Comparison of ENCODE assay signal across 24 mouse cellular contexts in genomic region chr10:21401259-21401658, GRCm38 (mm10). TPM values are rescaled to one million over a fixed set of nuclear protein-coding genes. Genes with fewer than 3 reads are reported as not detected.
DNase-seq lines count a peak whose midpoint lies in the region; ATAC-seq and TF ChIP-seq lines count a peak whose summit lies in the region.
"Had no signal": no experiment of that assay in that cellular context is flagged by ENCODE, and none has a peak within 500 bp of the region (broad histone marks: within the 10 kb centered on the region; RNA-seq: fewer than 3 reads in every experiment).

No protein-coding gene starts in this region.

- 42% methylated on average over 4 of the region's 4 CpGs for WGBS in heart, embryonic 15.5 days
- WGBS in heart, adult 2 months, result 51% methylated on average over 4 of the region's 4 CpGs
- 63% methylated on average over 4 of the region's 4 CpGs for WGBS in midbrain, embryonic 13.5 days
- 79% methylated on average over 4 of the region's 4 CpGs for WGBS in midbrain, embryonic 10.5 days
- WGBS in embryonic facial prominence, embryonic 15.5 days, result 55% methylated on average over 4 of the region's 4 CpGs

- no peak overlapping the region for H3K4me3 ChIP-seq in heart, embryonic 15.5 days
- H3K4me3 ChIP-seq in heart, adult 2 months, result no peak overlapping the region
- H3K4me3 ChIP-seq in midbrain, embryonic 13.5 days (replicated peaks), result no peak overlapping the region
- H3K4me3 ChIP-seq in midbrain, embryonic 10.5 days, result no peak overlapping the region
- no peak overlapping the region for H3K4me3 ChIP-seq in embryonic facial prominence, embryonic 15.5 days (replicated peaks)
- H3K4me3 ChIP-seq: forebrain, embryonic 12.5 days; left cerebral cortex, adult 2 months had no signal

- no peak for TF ChIP-seq EP300 in heart, adult 2 months (IDR thresholded peaks at IDR 0.05; ENCODE audit: insufficient read depth, low read depth, low read length)

- DNase-seq in gastrocnemius, postnatal 25 days, result peak; percentile 21
- DNase-seq in gastrocnemius, adult 8-10 months (ENCODE audit: low spot score in 2 of 2), result no peak
- no peak for DNase-seq in heart, adult 2 months
- no peak for DNase-seq in midbrain, embryonic 10.5 days (ENCODE audit: low spot score)
- DNase-seq in cerebellum, postnatal 25 days, result no peak
- DNase-seq: B cell, adult 2 months; cerebellum, adult 18-20 months; cerebellum, postnatal 36 days; kidney, adult 11 months; kidney, postnatal 4 days; layer of hippocampus, adult 9-11 months; left cerebral cortex, postnatal 4 days; liver; thymus, adult 18-20 months; thymus, postnatal 4 days had no signal

- no peaks in the 10 kb centered on the region for H3K79me2 ChIP-seq in heart, adult 2 months (replicated peaks; ENCODE audit: control insufficient read depth, insufficient read depth, low read length)

- no peak for TF ChIP-seq CTCF in heart, adult 2 months (IDR thresholded peaks at IDR 0.05)

- no peak for ATAC-seq in heart, embryonic 15.5 days (replicated peaks; ENCODE audit: insufficient number of reproducible peaks, insufficient read depth, low FRiP score, low read depth)
- 0 out of 2 replicates have a peak, but pooled peaks have one; percentile 37 for ATAC-seq in midbrain, embryonic 13.5 days
- peak; percentile 63 for ATAC-seq in embryonic facial prominence, embryonic 15.5 days (ENCODE audit: insufficient number of reproducible peaks, low FRiP score, low TSS enrichment, low read depth)
- ATAC-seq: hindbrain, postnatal 0 days; lung, postnatal 0 days had no signal

- no peak overlapping the region; the same call in 1 of the 2 replicates for H3K9ac ChIP-seq in heart, embryonic 15.5 days
- H3K9ac ChIP-seq in heart, adult 2 months (ENCODE audit: low read depth, low read length), result no peak overlapping the region
- no peak overlapping the region for H3K9ac ChIP-seq in midbrain, embryonic 13.5 days (replicated peaks)
- no peak overlapping the region for H3K9ac ChIP-seq in embryonic facial prominence, embryonic 15.5 days
- H3K9ac ChIP-seq: forebrain, embryonic 12.5 days had no signal

- H3K36me3 ChIP-seq in heart, embryonic 15.5 days, result no peaks in the 10 kb centered on the region
- no peaks in the 10 kb centered on the region; the same call in 1 of the 2 replicates for H3K36me3 ChIP-seq in heart, adult 2 months (ENCODE audit: control insufficient read depth, insufficient read depth, low read length)
- H3K36me3 ChIP-seq in midbrain, embryonic 13.5 days, result no peaks in the 10 kb centered on the region
- no peaks in the 10 kb centered on the region for H3K36me3 ChIP-seq in midbrain, embryonic 10.5 days
- H3K36me3 ChIP-seq in embryonic facial prominence, embryonic 15.5 days, result no peaks in the 10 kb centered on the region
- H3K36me3 ChIP-seq: forebrain, embryonic 12.5 days had no signal

- no peaks in the 10 kb centered on the region for H3K9me3 ChIP-seq in heart, embryonic 15.5 days (replicated peaks)
- H3K9me3 ChIP-seq in midbrain, embryonic 13.5 days, result no peaks in the 10 kb centered on the region
- no peaks in the 10 kb centered on the region for H3K9me3 ChIP-seq in midbrain, embryonic 10.5 days (replicated peaks)
- H3K9me3 ChIP-seq in embryonic facial prominence, embryonic 15.5 days (replicated peaks), result no peaks in the 10 kb centered on the region
- H3K9me3 ChIP-seq: forebrain, embryonic 12.5 days had no signal

- H3K27me3 ChIP-seq in heart, embryonic 15.5 days, result no peaks in the 10 kb centered on the region
- no peaks in the 10 kb centered on the region for H3K27me3 ChIP-seq in heart, adult 2 months (ENCODE audit: control insufficient read depth, insufficient read depth, low read length)
- no peaks in the 10 kb centered on the region for H3K27me3 ChIP-seq in midbrain, embryonic 13.5 days
- no peaks in the 10 kb centered on the region for H3K27me3 ChIP-seq in midbrain, embryonic 10.5 days (ENCODE audit: low read depth, poor library complexity, severe bottlenecking)
- no peaks in the 10 kb centered on the region for H3K27me3 ChIP-seq in embryonic facial prominence, embryonic 15.5 days
- H3K27me3 ChIP-seq: forebrain, embryonic 12.5 days had no signal

- H3K4me2 ChIP-seq in heart, embryonic 15.5 days, result no peak overlapping the region
- H3K4me2 ChIP-seq in midbrain, embryonic 13.5 days (replicated peaks), result no peak overlapping the region
- H3K4me2 ChIP-seq in embryonic facial prominence, embryonic 15.5 days (replicated peaks), result no peak overlapping the region
- H3K4me2 ChIP-seq: forebrain, embryonic 12.5 days had no signal

- no peak for TF ChIP-seq POLR2A in heart, adult 2 months (IDR thresholded peaks at IDR 0.05; ENCODE audit: insufficient read depth, low read depth, low read length)

- intact Hi-C loops in heart, adult 2 months (cut with DNase I), result no loop called here

- H3K27ac ChIP-seq in heart, embryonic 15.5 days, result peak overlapping the region; percentile 86
- no peak overlapping the region for H3K27ac ChIP-seq in heart, adult 2 months
- H3K27ac ChIP-seq in midbrain, embryonic 13.5 days, result no peak overlapping the region
- H3K27ac ChIP-seq in midbrain, embryonic 10.5 days (replicated peaks), result no peak overlapping the region
- H3K27ac ChIP-seq in embryonic facial prominence, embryonic 15.5 days (replicated peaks), result no peak overlapping the region
- H3K27ac ChIP-seq: forebrain, embryonic 12.5 days; hindbrain, postnatal 0 days; left cerebral cortex, adult 2 months had no signal

- peaks cover 27% of the 10 kb centered on the region for H3K4me1 ChIP-seq in heart, embryonic 15.5 days (replicated peaks)
- H3K4me1 ChIP-seq in heart, adult 2 months (ENCODE audit: control insufficient read depth, insufficient read depth, low read length), result peaks cover 5% of the 10 kb centered on the region
- H3K4me1 ChIP-seq in midbrain, embryonic 13.5 days (replicated peaks), result peaks cover 4% of the 10 kb centered on the region
- H3K4me1 ChIP-seq in midbrain, embryonic 10.5 days, result 0 out of 2 replicates have a peak, but pooled peaks cover 10% of the 10 kb centered on the region
- no peaks in the 10 kb centered on the region for H3K4me1 ChIP-seq in embryonic facial prominence, embryonic 15.5 days

RNA-seq across cellular contexts. Expression of gene Aldh8a1, which starts 24.2 kb away (rescaled TPM):
- not detected for total RNA-seq in gastrocnemius, postnatal 25 days (2021)
- under 1 TPM in 1 of 4 experiments, not detected in 3; 0.13 TPM for total RNA-seq in gastrocnemius, adult 8-10 months (2022)
- polyA plus RNA-seq in heart, embryonic 15.5 days (2015; fragmentation: Nextera tagmentation; extraction: Ambion mirVana), result 0.27 TPM in 1 of 2 replicates, not detected in the other
- total RNA-seq in heart, adult 2 months (2021), result not detected
- polyA plus RNA-seq in heart, adult 2 months (2012; rRNA removed), result 0.29 TPM in 1 of 2 replicates, not detected in the other
- polyA plus RNA-seq in midbrain, embryonic 13.5 days (2015; fragmentation: Nextera tagmentation; extraction: Ambion mirVana), result 0.17 TPM in 2 replicates
- 0.12 and 0.14 TPM in 2 replicates for polyA plus RNA-seq in midbrain, embryonic 10.5 days (2016; fragmentation: Nextera tagmentation; extraction: Ambion mirVana)
- polyA plus RNA-seq in embryonic facial prominence, embryonic 15.5 days (2015; fragmentation: Nextera tagmentation; extraction: Ambion mirVana), result not detected in 2 replicates
- total RNA-seq: granulocyte monocyte progenitor cell, adult 5-6 weeks; hindbrain, postnatal 0 days; left cerebral cortex, postnatal 4 days had no signal
- polyA plus RNA-seq: forebrain, embryonic 12.5 days; hindbrain, postnatal 0 days; small intestine, adult 2 months had no signal
